Mouse (Mus musculus) bone marrow, adult 2 months (tissue): ENCODE results near the gene Vmn1r114.
"Not testable (repeated sequence)": the region's sequence is repeated elsewhere in the genome, so short reads cannot be mapped to it uniquely, and the experiment has no call there.

Experiments
- CTCF ChIP-seq: fragments of 200-500 bp; IDR thresholded peaks from 2 replicates; pipeline ENCODE4 v1.5.1; 2011; ENCODE audit warnings: low read length, control low read depth; ENCODE audit not compliant: control insufficient read depth, insufficient read depth
- POLR2A ChIP-seq: fragments of 200-500 bp; IDR thresholded peaks from 2 replicates; pipeline ENCODE4 v1.6.1; 2011; ENCODE audit warnings: low read depth, mild to moderate bottlenecking, control low read depth, low read length, borderline replicate concordance; ENCODE audit not compliant: control insufficient read depth

DNA sequence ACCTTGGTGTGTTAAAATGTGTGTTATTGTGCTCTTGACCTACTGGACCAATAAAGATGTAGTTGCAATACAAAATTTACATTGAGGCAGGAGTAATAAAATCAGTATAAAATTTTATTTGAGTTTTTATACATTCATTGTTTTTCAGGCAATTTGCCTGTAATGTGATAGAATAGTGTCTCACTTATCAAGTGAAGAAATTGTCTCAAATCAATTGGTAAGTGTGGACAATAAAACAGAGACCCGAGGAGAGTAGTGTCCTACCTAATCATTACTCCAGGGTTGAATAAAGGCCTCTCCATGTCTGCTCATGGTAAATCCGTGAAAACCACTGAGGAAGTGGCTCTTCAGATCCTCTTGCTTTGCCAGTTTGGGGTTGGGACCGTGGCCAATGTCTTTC lies 41.1 kb downstream of the Vmn1r114 start, which contains the start of gene Vmn1r112:
- TF ChIP-seq POLR2A, CTCF: not testable (repeated sequence)
